Mouse (Mus musculus): ENCODE measurements at regions not wholly inside any gene's neighbourhood (a gene's known extent, or its start where the extent isn't known, plus 50 kb on each side); places are given as distances from the start of the nearest gene placed in this dataset.

GRCm38 (mm10) chr7:73654193-73654871 is 85.8 kb upstream of the Fam174b start:
- peak; percentile 36 for DNase-seq
- intact Hi-C loops (cut with DNase I) = loop anchor here (1.0 to 10.0 kb wide), 3 partner anchors 155 to 700 kb away; partner anchors contain the start of gene St8sia2

GRCm38 (mm10) chr7:73650909-73651308 is 89.2 kb upstream of the Fam174b start:
- no peak for TF ChIP-seq CTCF (IDR thresholded peaks at IDR 0.05)
- intact Hi-C loops (cut with DNase I) = loop anchor here (10.0 kb wide), 1 partner anchor 364 kb away; the partner anchor contains the start of gene St8sia2
- Histone ChIP-seq H3K27ac (no peak overlapping the region), H3K4me3 (no peak overlapping the region)
- no peak for DNase-seq

More at GRCm38 (mm10) chr7:73654193-73654871, 85.8 kb upstream of the Fam174b start:
- peak; percentile 90 for TF ChIP-seq CTCF (IDR thresholded peaks at IDR 0.05)
- Histone ChIP-seq H3K4me3 (no peak overlapping the region), H3K27ac (no peak overlapping the region)

GRCm38 (mm10) chr7:73648010-73648409 is 92.1 kb upstream of the Fam174b start:
- intact Hi-C loops (cut with DNase I) = loop anchor here (2.0 kb wide), 1 partner anchor 1249 kb away; no protein-coding TSS in a partner anchor
- Histone ChIP-seq H3K4me3 (no peak overlapping the region), H3K27ac (no peak overlapping the region)
- DNase-seq = peak; percentile 87
- TF ChIP-seq CTCF (IDR thresholded peaks at IDR 0.05) = peak; percentile 93

GRCm38 (mm10) chr7:73647140-73647539 is 93.0 kb upstream of the Fam174b start:
- TF ChIP-seq CTCF (IDR thresholded peaks at IDR 0.05) = no peak
- no peak overlapping the region for H3K4me3 ChIP-seq
- no peak for DNase-seq
- no peak overlapping the region for H3K27ac ChIP-seq
- intact Hi-C loops (cut with DNase I) = no loop called here

GRCm38 (mm10) chr7:73646711-73647110 is 93.4 kb upstream of the Fam174b start:
- DNase-seq = no peak
- TF ChIP-seq CTCF (IDR thresholded peaks at IDR 0.05) = no peak
- intact Hi-C loops (cut with DNase I) = no loop called here
- Histone ChIP-seq H3K4me3 (no peak overlapping the region), H3K27ac (no peak overlapping the region)

- Histone ChIP-seq H3K27ac (no peak overlapping the region), H3K4me3 (no peak overlapping the region)
- intact Hi-C loops (cut with DNase I) = no loop called here
- DNase-seq = no peak
- no peak for TF ChIP-seq CTCF (IDR thresholded peaks at IDR 0.05)
These were observed 95.7 kb upstream of the Fam174b start for GRCm38 (mm10) chr7:73644362-73644904.

- intact Hi-C loops (cut with DNase I) = no loop called here
- Histone ChIP-seq H3K4me3 (peak overlapping the region; percentile 26; the same call in 1 of the 2 replicates), H3K27ac (no peak overlapping the region)
- DNase-seq = no peak
- no peak for TF ChIP-seq CTCF (IDR thresholded peaks at IDR 0.05)
These were observed 96.1 kb upstream of the Fam174b start for GRCm38 (mm10) chr7:73643993-73644335.

- DNase-seq = no peak
- H3K4me3 ChIP-seq = peak overlapping the region; percentile 26; the same call in 1 of the 2 replicates
- no peak for TF ChIP-seq CTCF (IDR thresholded peaks at IDR 0.05)
- no peak overlapping the region for H3K27ac ChIP-seq
- intact Hi-C loops (cut with DNase I) = no loop called here
These were observed 96.7 kb upstream of the Fam174b start for GRCm38 (mm10) chr7:73643306-73643992.

GRCm38 (mm10) chr7:73640194-73640593 is 98.6 kb upstream of the Chd2 start:
- no peak for DNase-seq
- intact Hi-C loops (cut with DNase I) = no loop called here
- no peak for TF ChIP-seq CTCF (IDR thresholded peaks at IDR 0.05)
- Histone ChIP-seq H3K4me3 (no peak overlapping the region), H3K27ac (no peak overlapping the region)

- no peak overlapping the region for H3K4me3 ChIP-seq
- TF ChIP-seq CTCF (IDR thresholded peaks at IDR 0.05) = no peak
- no peak overlapping the region for H3K27ac ChIP-seq
- DNase-seq = no peak
- intact Hi-C loops (cut with DNase I) = no loop called here
These were observed 96.1 kb upstream of the Chd2 start for GRCm38 (mm10) chr7:73637810-73638125.

GRCm38 (mm10) chr7:73637101-73637809 is 95.6 kb upstream of the Chd2 start:
- no peak for DNase-seq
- H3K4me3 ChIP-seq = no peak overlapping the region
- H3K27ac ChIP-seq = no peak overlapping the region
- intact Hi-C loops (cut with DNase I) = no loop called here
- TF ChIP-seq CTCF (IDR thresholded peaks at IDR 0.05) = no peak

- intact Hi-C loops (cut with DNase I) = no loop called here
- no peak overlapping the region for H3K4me3 ChIP-seq
- DNase-seq = no peak
- H3K27ac ChIP-seq = no peak overlapping the region
- no peak for TF ChIP-seq CTCF (IDR thresholded peaks at IDR 0.05)
These were observed 93.8 kb upstream of the Chd2 start for GRCm38 (mm10) chr7:73635422-73635821.

- no peak for TF ChIP-seq CTCF (IDR thresholded peaks at IDR 0.05)
- intact Hi-C loops (cut with DNase I) = loop anchor here (5.0 kb wide), 1 partner anchor 488 kb away; no protein-coding TSS in a partner anchor
These were observed 89.2 kb upstream of the Chd2 start for GRCm38 (mm10) chr7:73630790-73631189.

More at GRCm38 (mm10) chr7:73630790-73631189, 89.2 kb upstream of the Chd2 start:
- no peak for DNase-seq
- H3K27ac ChIP-seq = no peak overlapping the region
- H3K4me3 ChIP-seq = no peak overlapping the region
